Mouse (Mus musculus) gastrocnemius, postnatal 4 days (tissue): ENCODE data around the gene Sspo. TPM values are rescaled to one million over a fixed set of nuclear protein-coding genes. Genes with fewer than 3 reads are reported as not detected.

ENCODE experiments used
- DNase-seq, 2 experiments: peaks; one replicate each; pipeline ENCODE4 v3.0.0; 2021 to 2022; ENCODE audit warnings: low spot score in 2 of 2, mixed read lengths in 2 of 2
- microRNA-seq: library from miRNA; unstranded; fragments of <30 nt; microRNA quantifications from one replicate; pipeline ENCODE4 v1.2.0, GENCODE M21; 2021
- total RNA-seq, 2 experiments: library from RNA; stranded (reverse); gene quantifications; 2 replicates each; pipeline ENCODE4 v1.2.3; 2021

Sspo gene
- total RNA-seq, 2 experiments from 2014 or later: 0.34 to 0.44 TPM

- DNase-seq: no peak
These were observed 91.8 kb downstream of the Sspo start for GRCm38 (mm10) chr6:48539860-48540259.

- DNase-seq: no peak
These were observed 92.7 kb downstream of the Sspo start for GRCm38 (mm10) chr6:48540721-48541120.

DNA sequence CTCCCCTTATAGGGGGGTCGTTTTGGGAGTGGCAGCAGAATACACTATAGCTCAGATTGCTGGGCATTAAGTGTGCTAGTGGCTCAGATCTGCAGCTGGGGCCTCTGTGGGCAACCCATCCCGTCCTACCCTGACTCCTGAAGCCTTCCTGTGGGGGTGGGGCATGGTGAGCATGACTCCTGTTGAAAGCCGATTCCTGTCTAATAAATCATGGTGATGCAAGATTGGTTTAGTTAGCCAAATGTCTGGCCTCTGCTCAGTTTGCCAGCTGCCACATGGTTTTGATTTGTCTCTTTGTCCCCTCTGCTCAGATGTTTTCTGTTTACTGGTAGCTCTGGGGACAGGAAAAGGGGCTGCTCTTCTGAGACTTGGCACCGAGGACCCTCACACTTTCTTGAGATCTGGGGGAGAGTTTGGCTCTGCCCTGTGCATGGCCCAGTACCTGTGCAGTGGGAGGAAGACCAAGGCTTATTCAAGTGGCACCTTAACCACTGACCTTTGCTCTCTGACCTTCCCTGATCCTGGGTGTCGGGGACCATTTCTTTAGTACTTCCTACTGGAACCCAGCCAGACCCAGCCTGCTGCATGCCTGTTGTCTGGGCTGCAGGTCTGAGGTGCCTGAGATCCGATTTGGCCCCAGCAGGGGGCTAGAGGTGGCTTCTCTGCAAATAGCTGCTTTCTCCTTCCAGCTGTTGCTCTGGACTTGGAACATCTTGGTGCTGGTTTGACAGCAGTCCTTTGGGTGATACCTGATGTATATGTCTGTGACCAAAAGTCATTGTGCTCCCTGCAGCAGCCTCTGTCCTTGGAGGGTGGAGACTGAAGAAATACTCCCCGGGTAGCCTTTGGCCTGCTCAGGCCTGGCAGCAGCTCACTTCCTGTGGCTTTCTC lies 93.8 kb downstream of the Sspo start:
- DNase-seq: no peak

DNA sequence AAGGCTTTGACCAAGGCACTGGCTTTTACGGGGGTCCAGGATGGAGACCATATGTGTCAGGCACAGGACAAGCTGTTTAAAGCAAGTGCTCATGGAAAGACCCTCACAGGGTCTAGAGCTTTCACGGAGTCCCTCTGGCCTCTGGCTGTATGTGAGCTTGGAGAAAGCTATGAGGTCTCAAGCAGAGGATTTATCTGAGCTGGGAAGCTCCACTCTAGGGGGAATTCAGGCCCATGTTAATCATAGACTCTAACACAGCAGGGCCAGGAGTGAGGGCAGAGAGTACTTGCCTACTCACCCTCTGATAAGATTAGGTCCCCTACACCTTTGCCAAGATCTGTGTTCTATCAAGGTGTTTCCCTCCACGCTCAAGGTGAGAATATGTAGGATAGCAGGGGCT lies 94.6 kb downstream of the Sspo start:
- DNase-seq: no peak

DNA sequence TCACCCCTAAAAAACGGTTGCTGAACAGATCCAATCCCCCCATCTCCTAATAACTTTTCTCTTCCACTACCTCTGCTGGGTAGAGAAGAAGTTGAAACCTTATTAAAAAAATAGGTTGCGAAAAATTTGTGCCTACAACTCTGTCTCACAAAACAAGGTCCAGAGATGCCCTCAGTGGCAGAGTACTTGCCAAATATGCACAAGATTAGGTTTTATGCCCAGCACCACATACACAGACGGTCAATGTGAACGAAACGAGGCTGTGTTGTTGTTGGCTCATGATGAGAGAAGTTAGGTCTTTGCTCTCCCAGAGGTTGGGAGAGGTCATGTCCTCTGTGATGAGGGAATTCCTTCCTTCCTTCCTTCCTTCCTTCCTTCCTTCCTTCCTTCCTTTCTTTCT lies 97.2 kb downstream of the Sspo start:
- DNase-seq: no peak

GRCm38 (mm10) chr6:48546271-48546670 lies 98.2 kb downstream of the Sspo start:
- no peak for DNase-seq

GRCm38 (mm10) chr6:48546858-48547257 lies 98.8 kb downstream of the Sspo start:
- no peak for DNase-seq

GRCm38 (mm10) chr6:48548314-48548713 lies 100.3 kb downstream of the Sspo start:
- no peak for DNase-seq

Small RNA genes within 50 kb of the gene (microRNA-seq; reads per million reads assigned to microRNA genes)
- not detected for gene Gm24325

Other genes starting within 250 kb of the Sspo start
- 10 to 100 TPM; 16.6 to 19.7 TPM for gene Krba1, start 52.6 kb upstream of the Sspo start, total RNA-seq
- 10 to 100 TPM; 14.3 to 19.7 TPM for gene Zfp467, start 2.4 kb upstream of the Sspo start, total RNA-seq
- gene Atp6v0e2, start 89.4 kb downstream of the Sspo start, total RNA-seq: 10 to 100 TPM; 29.7 to 33.3 TPM
- gene Lrrc61, start 106.6 kb downstream of the Sspo start, total RNA-seq: 10 to 100 TPM; 15.8 to 20.1 TPM
- 10 to 100 TPM; 57.3 to 67.1 TPM for gene Rarres2, start 124.6 kb downstream of the Sspo start, total RNA-seq
- gene Gm45021, start 141.4 kb downstream of the Sspo start, total RNA-seq: not detected
- gene Repin1, start 145.7 kb downstream of the Sspo start, total RNA-seq: 10 to 100 TPM; 29.1 to 31.9 TPM
- 1 to 10 TPM in 1 of 2 experiments, not detected in 1; 3.5 TPM for gene Gm44965, start 145.7 kb downstream of the Sspo start, total RNA-seq
- gene Zfp775, start 153.8 kb downstream of the Sspo start, total RNA-seq: 1 to 10 TPM; 6.7 to 6.8 TPM
- gene AI854703, start 178.5 kb downstream of the Sspo start, total RNA-seq: under 1 TPM; 0.34 to 0.37 TPM
- gene Gimap8, start 199.0 kb downstream of the Sspo start, total RNA-seq: 1 to 10 TPM; 5.0 to 7.3 TPM
- gene Gimap9, start 227.9 kb downstream of the Sspo start, total RNA-seq: 1 to 10 TPM; 2.3 to 3.2 TPM
- 10 to 100 TPM; 18.9 to 19.4 TPM for gene Gimap4, start 236.3 kb downstream of the Sspo start, total RNA-seq